In the genomic region with DNA sequence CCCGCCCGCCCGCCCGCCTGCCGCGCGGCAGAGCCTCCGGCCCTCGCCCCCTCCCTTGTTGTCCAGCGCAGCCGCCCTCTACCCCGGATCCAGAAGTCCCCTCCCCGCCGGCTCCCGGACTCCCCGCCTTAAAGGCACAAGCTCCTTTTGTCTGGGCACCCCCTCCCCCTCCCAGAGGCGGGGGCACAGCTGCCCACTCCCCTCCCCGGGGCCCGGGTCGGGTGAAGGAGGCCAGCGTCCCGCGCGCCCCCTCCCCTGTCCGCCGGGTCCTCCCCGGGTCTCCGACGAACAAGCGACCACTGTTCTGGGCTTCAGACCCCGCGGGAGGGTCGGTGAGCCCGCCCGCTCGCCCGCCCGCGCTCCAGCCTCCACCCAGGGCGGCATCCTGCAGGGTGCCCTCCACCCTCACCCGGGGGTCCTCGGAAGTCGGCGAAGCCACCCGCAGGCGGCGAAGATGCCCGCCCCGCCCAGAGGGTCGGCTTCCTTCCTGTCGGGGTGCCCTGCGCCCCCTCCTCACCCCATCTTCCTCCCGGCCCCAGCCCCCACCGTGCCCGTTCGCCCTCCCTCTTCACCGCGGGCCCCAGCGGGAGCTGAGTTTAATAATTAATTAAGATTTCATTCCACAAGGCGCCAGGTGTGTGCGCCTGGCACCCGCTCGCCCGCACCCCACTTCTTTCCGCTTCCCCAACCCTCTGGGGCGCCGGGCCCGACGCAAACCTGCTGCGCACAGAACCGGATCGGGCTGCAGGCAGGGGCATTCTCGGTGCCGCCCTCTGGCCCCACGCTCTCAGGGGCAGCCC, we compare ENCODE assay signal across 8 mouse cellular contexts. TPM values are rescaled to one million over a fixed set of nuclear protein-coding genes. Genes with fewer than 3 reads are reported as not detected.
DNase-seq lines count a peak whose midpoint lies in the region; ATAC-seq and TF ChIP-seq lines count a peak whose summit lies in the region.

A gene (minus strand): TSS at position 746 of the 800 bp plus-strand sequence.

- no peaks in the 10 kb centered on the region; the same call in 1 of the 2 replicates for H3K79me2 ChIP-seq in liver, adult 2 months (ENCODE audit: control insufficient read depth, insufficient read depth, low read length)
- H3K79me2 ChIP-seq in myocyte (ENCODE audit: control insufficient read depth, insufficient read depth): peaks cover 42% of the 10 kb centered on the region

- H3K9me3 ChIP-seq in forebrain, embryonic 10.5 days: no peaks in the 10 kb centered on the region
- no peaks in the 10 kb centered on the region for H3K9me3 ChIP-seq in heart, embryonic 12.5 days (replicated peaks)
- no peaks in the 10 kb centered on the region for H3K9me3 ChIP-seq in kidney, embryonic 16.5 days (ENCODE audit: low read length)
- H3K9me3 ChIP-seq in stomach, embryonic 16.5 days (replicated peaks; ENCODE audit: control insufficient read depth, low read length): no peaks in the 10 kb centered on the region

- 0 out of 2 replicates have a peak, but pooled peaks have one; percentile 6 for TF ChIP-seq POLR2A in liver, adult 2 months (IDR thresholded peaks at IDR 0.05; ENCODE audit: extremely low read depth, insufficient read depth, low read length)
- TF ChIP-seq POLR2A in myocyte (IDR thresholded peaks at IDR 0.05; ENCODE audit: insufficient read length, low read depth): no peak

- peak within 1 kb of the TSS; percentile 74 for H3K4me3 ChIP-seq in forebrain, embryonic 10.5 days
- peak within 1 kb of the TSS; percentile 94 for H3K4me3 ChIP-seq in heart, embryonic 12.5 days
- peak within 1 kb of the TSS; percentile 79 for H3K4me3 ChIP-seq in kidney, embryonic 16.5 days (ENCODE audit: low read length)
- H3K4me3 ChIP-seq in liver, adult 2 months (ENCODE audit: insufficient read depth, low read depth, low read length): peak within 1 kb of the TSS; percentile 87
- peak within 1 kb of the TSS; percentile 84 for H3K4me3 ChIP-seq in myocyte
- H3K4me3 ChIP-seq in stomach, embryonic 16.5 days (replicated peaks; ENCODE audit: low read length): peak within 1 kb of the TSS; percentile 88

- WGBS in forebrain, embryonic 10.5 days: under 1% methylated on average over 70 of the region's 75 CpGs
- under 1% methylated on average over 64 of the region's 75 CpGs for WGBS in heart, embryonic 12.5 days
- under 1% methylated on average over 51 of the region's 75 CpGs for WGBS in kidney, embryonic 16.5 days
- 2% methylated on average over 70 of the region's 75 CpGs for WGBS in liver, adult 2 months
- 2% methylated on average over 66 of the region's 75 CpGs for WGBS in stomach, embryonic 16.5 days

- H3K36me3 ChIP-seq in forebrain, embryonic 10.5 days (replicated peaks): peaks cover 24% of the 10 kb centered on the region
- peaks cover 7% of the 10 kb centered on the region for H3K36me3 ChIP-seq in heart, embryonic 12.5 days
- H3K36me3 ChIP-seq in kidney, embryonic 16.5 days (ENCODE audit: insufficient read depth, low read length): no peaks in the 10 kb centered on the region; the same call in 1 of the 2 replicates
- no peaks in the 10 kb centered on the region for H3K36me3 ChIP-seq in liver, adult 2 months (ENCODE audit: control insufficient read depth, insufficient read depth, low read length)
- no peaks in the 10 kb centered on the region for H3K36me3 ChIP-seq in myocyte (ENCODE audit: control insufficient read depth, insufficient read depth)
- no peaks in the 10 kb centered on the region for H3K36me3 ChIP-seq in stomach, embryonic 16.5 days (ENCODE audit: control insufficient read depth, insufficient read depth, low read length)

- H3K9ac ChIP-seq in heart, embryonic 12.5 days: peak within 1 kb of the TSS; percentile 100
- H3K9ac ChIP-seq in kidney, embryonic 16.5 days (replicated peaks; ENCODE audit: low read length): peak within 1 kb of the TSS; percentile 92
- H3K9ac ChIP-seq in liver, adult 2 months (ENCODE audit: low read depth, low read length): peak within 1 kb of the TSS; percentile 76
- peak within 1 kb of the TSS; percentile 96 for H3K9ac ChIP-seq in stomach, embryonic 16.5 days (ENCODE audit: low read length)

- H3ac ChIP-seq in myocyte (ENCODE audit: control insufficient read depth, insufficient read length): peak within 1 kb of the TSS; percentile 4

- ATAC-seq in heart, embryonic 12.5 days (ENCODE audit: insufficient number of reproducible peaks, low FRiP score): peak; percentile 76
- ATAC-seq in kidney, embryonic 16.5 days (ENCODE audit: low FRiP score, low TSS enrichment): peak; percentile 78
- peak; percentile 86 for ATAC-seq in stomach, embryonic 16.5 days (ENCODE audit: insufficient read depth, low FRiP score)

- H3K27ac ChIP-seq in forebrain, embryonic 10.5 days: peak within 1 kb of the TSS; percentile 97
- peak within 1 kb of the TSS; percentile 99 for H3K27ac ChIP-seq in heart, embryonic 12.5 days (ENCODE audit: poor library complexity, severe bottlenecking)
- peak within 1 kb of the TSS; percentile 97 for H3K27ac ChIP-seq in kidney, embryonic 16.5 days (ENCODE audit: low read length)
- H3K27ac ChIP-seq in liver, adult 2 months (replicated peaks; ENCODE audit: insufficient read depth, low read depth, low read length): peak within 1 kb of the TSS; percentile 75
- H3K27ac ChIP-seq in stomach, embryonic 16.5 days (ENCODE audit: low read length): peak within 1 kb of the TSS; percentile 97

- H3K27me3 ChIP-seq in forebrain, embryonic 10.5 days (ENCODE audit: poor library complexity, severe bottlenecking): peaks cover 17% of the 10 kb centered on the region
- H3K27me3 ChIP-seq in heart, embryonic 12.5 days (replicated peaks): no peaks in the 10 kb centered on the region
- no peaks in the 10 kb centered on the region for H3K27me3 ChIP-seq in kidney, embryonic 16.5 days (ENCODE audit: insufficient read depth, low read length)
- H3K27me3 ChIP-seq in liver, adult 2 months (ENCODE audit: control insufficient read depth, insufficient read depth, low read length): no peaks in the 10 kb centered on the region
- H3K27me3 ChIP-seq in myocyte (ENCODE audit: control insufficient read depth, insufficient read depth, insufficient read length): no peaks in the 10 kb centered on the region
- H3K27me3 ChIP-seq in stomach, embryonic 16.5 days (ENCODE audit: control insufficient read depth, insufficient read depth, low read length): no peaks in the 10 kb centered on the region

- H3K4me1 ChIP-seq in forebrain, embryonic 10.5 days: peaks cover 38% of the 10 kb centered on the region
- H3K4me1 ChIP-seq in heart, embryonic 12.5 days (replicated peaks): peaks cover 35% of the 10 kb centered on the region
- H3K4me1 ChIP-seq in kidney, embryonic 16.5 days (ENCODE audit: insufficient read depth, low read length): peaks cover 45% of the 10 kb centered on the region
- H3K4me1 ChIP-seq in liver, adult 2 months (ENCODE audit: control insufficient read depth, insufficient read depth, low read length): peaks cover 5% of the 10 kb centered on the region; the same call in 1 of the 2 replicates
- peaks cover 30% of the 10 kb centered on the region for H3K4me1 ChIP-seq in stomach, embryonic 16.5 days (ENCODE audit: control insufficient read depth, insufficient read depth, low read length)

- DNase-seq in CD4-positive helper T cell, adult 2 months (ENCODE audit: low read depth, low spot score): peak; percentile 67
- peak; percentile 68 for DNase-seq in brain, embryonic 18.5 days (ENCODE audit: low read depth, low spot score)
- DNase-seq in forebrain, embryonic 10.5 days (ENCODE audit: extremely low spot score, low spot score): peak; percentile 86
- peak; percentile 63 for DNase-seq in liver, adult 2 months (ENCODE audit: extremely low read depth, low read depth, low spot score)

- peak within 1 kb of the TSS; percentile 91 for H3K4me2 ChIP-seq in heart, embryonic 12.5 days
- H3K4me2 ChIP-seq in kidney, embryonic 16.5 days (replicated peaks; ENCODE audit: low read depth, low read length): peak within 1 kb of the TSS; percentile 88
- peak within 1 kb of the TSS; percentile 83 for H3K4me2 ChIP-seq in myocyte (ENCODE audit: low read depth)
- peak within 1 kb of the TSS; percentile 73 for H3K4me2 ChIP-seq in stomach, embryonic 16.5 days (ENCODE audit: low read depth, low read length)

- TF ChIP-seq CTCF in liver, adult 2 months (IDR thresholded peaks at IDR 0.05; ENCODE audit: low read depth, low read length): no peak

TF ChIP-seq in myocyte, 11 proteins besides CTCF, POLR2A, EP300 and RAD21:
- peak in 1 of 3 experiments; percentile 32 for TF ChIP-seq MYOD1 (IDR thresholded peaks at IDR 0.05; ENCODE audit: control insufficient read depth in 1 of 3, insufficient read length in 2 of 3, low read depth in 2 of 3)
- no peak for TF ChIP-seq MAX (IDR thresholded peaks at IDR 0.05; ENCODE audit: low read depth)
- peak in 1 of 3 experiments; percentile 20 for TF ChIP-seq MYOG (IDR thresholded peaks at IDR 0.05; ENCODE audit: control insufficient read depth in 1 of 3, insufficient read depth in 1 of 3, insufficient read length in 2 of 3, low read depth in 2 of 3)
- no peak for TF ChIP-seq E2F4 (IDR thresholded peaks at IDR 0.05; ENCODE audit: insufficient read depth)

RNA-seq across cellular contexts. Expression of the gene that starts here (rescaled TPM):
- polyA plus RNA-seq in forebrain, embryonic 10.5 days (2016; fragmentation: Nextera tagmentation; extraction: Ambion mirVana): 9.4 and 11.9 TPM in 2 replicates
- polyA plus RNA-seq in heart, embryonic 12.5 days (2016; fragmentation: Nextera tagmentation; extraction: Ambion mirVana): 46.7 and 46.8 TPM in 2 replicates
- 24.4 and 26.0 TPM in 2 replicates for polyA plus RNA-seq in kidney, embryonic 16.5 days (2015; fragmentation: Nextera tagmentation; extraction: Ambion mirVana)
- total RNA-seq in liver, adult 2 months (2014; rRNA removed): 8.9 and 11.8 TPM in 2 replicates
- 13.7 and 16.3 TPM in 2 replicates for polyA plus RNA-seq in liver, adult 2 months (2012; rRNA removed)
- 32.4 TPM for polyA plus RNA-seq in myocyte (2012; fragmentation: generic; extraction: Trizol)
- polyA plus RNA-seq in stomach, embryonic 16.5 days (2015; fragmentation: Nextera tagmentation; extraction: Ambion mirVana): 15.2 and 17.8 TPM in 2 replicates

Comparison
In these comparisons a context has a peak if more than half of its experiments do, and no peak if none do; other contexts are left out.
1. Peak in every context shown above with its lines: DNase-seq, ATAC-seq, H3K4me3 ChIP-seq and H3K27ac ChIP-seq.